Mouse (Mus musculus): ENCODE results near the gene Setmar. TPM values are rescaled to one million over a fixed set of nuclear protein-coding genes. Genes with fewer than 3 reads are reported as not detected.

Gene Setmar
- polyA plus RNA-seq (2021; fragmentation: Nextera tagmentation) = 2.0 and 2.1 TPM in 2 replicates
- long read RNA-seq, experiment 1, partial matches to known transcripts = 0 of 2 reads
- long read RNA-seq, experiment 1, other reads (novel, unspliced or antisense) = 0 of 2 reads
- long read RNA-seq, experiment 2, transcript Setmar-201 (2 exons, 1,612 nt) = major isoform, 5 of 5 reads
- long read RNA-seq, experiment 2, partial matches to known transcripts = 0 of 5 reads
- long read RNA-seq, experiment 2, other reads (novel, unspliced or antisense) = 0 of 5 reads

GRCm38 (mm10) chr6:108064918-108065526 lies at the start of gene Setmar:
TSS of gene Setmar (plus strand) at chr6:108065045.

Other genes with a start within 250 kb of the Setmar start
- gene Sumf1, start 120.5 kb downstream of the Setmar start, polyA plus RNA-seq (2021; fragmentation: Nextera tagmentation) = 10.8 and 13.3 TPM in 2 replicates
- 18.9 and 23.6 TPM in 2 replicates for gene Itpr1, start 148.1 kb downstream of the Setmar start, polyA plus RNA-seq (2021; fragmentation: Nextera tagmentation)

Data from layer of hippocampus, adult 6 months (tissue).